Mouse (Mus musculus) hindbrain, embryonic 16.5 days (tissue): ENCODE measurements around the gene Tgfa. TPM values are rescaled to one million over a fixed set of nuclear protein-coding genes. Genes with fewer than 3 reads are reported as not detected.

Source experiments
- ATAC-seq: fragments of 200-750 bp; cut with Nextera tagmentation; 2 replicates; pipeline ENCODE4 v1.8.0; 2017; ENCODE audit warnings: moderate TSS enrichment, moderate library complexity
- H3K27ac ChIP-seq: fragments of 300-500 bp; sonication (generic); 2 replicates; pipeline ENCODE4 v1.5.1; 2014; ENCODE audit warnings: low read depth, mild to moderate bottlenecking, control low read depth, low read length, moderate library complexity
- H3K27me3 ChIP-seq: fragments of 300-500 bp; sonication (generic); replicated peaks from 2 replicates; pipeline ENCODE4 v1.6.1; 2014; ENCODE audit warnings: low read length; ENCODE audit not compliant: control insufficient read depth, insufficient read depth
- H3K36me3 ChIP-seq: fragments of 300-500 bp; sonication (generic); 2 replicates; pipeline ENCODE4 v1.6.1; 2014; ENCODE audit warnings: mild to moderate bottlenecking, low read length, moderate library complexity, mixed read lengths; ENCODE audit not compliant: control insufficient read depth, insufficient read depth
- H3K4me1 ChIP-seq: fragments of 300-500 bp; sonication (generic); 2 replicates; pipeline ENCODE4 v1.6.1; 2014; ENCODE audit warnings: low read depth, low read length; ENCODE audit not compliant: control insufficient read depth, insufficient read depth
- H3K4me2 ChIP-seq: fragments of 300-500 bp; sonication (generic); 2 replicates; pipeline ENCODE4 v1.6.1; 2014; ENCODE audit warnings: mild to moderate bottlenecking, low read length, control low read depth, moderate library complexity
- H3K4me3 ChIP-seq: fragments of 300-500 bp; sonication (generic); 2 replicates; pipeline ENCODE4 v1.5.1; 2014; ENCODE audit warnings: mild to moderate bottlenecking, low read length, control low read depth, moderate library complexity
- H3K9ac ChIP-seq: fragments of 300-500 bp; sonication (generic); 2 replicates; pipeline ENCODE4 v1.6.1; 2014; ENCODE audit warnings: low read depth, mild to moderate bottlenecking, control low read depth, low read length, moderate library complexity
- H3K9me3 ChIP-seq: fragments of 300-500 bp; sonication (generic); 2 replicates; pipeline ENCODE4 v1.6.1; 2014; ENCODE audit warnings: mild to moderate bottlenecking, low read length, moderate library complexity; ENCODE audit not compliant: control insufficient read depth
- WGBS: fragments of 180-500 bp; shearing (Covaris S2); extraction: QIAGEN DNeasy Blood & Tissue Kit; methylation state at CpG from one replicate; pipeline ENCODE4 v1.1.7; 2014; 5-methylcytosine and 5-hydroxymethylcytosine counted together
- polyA plus RNA-seq: library from polyadenylated mRNA; unstranded; fragments of >200 nt; fragmentation: Nextera tagmentation; extraction: Ambion mirVana; gene quantifications from 2 replicates; pipeline ENCODE4 v1.2.1, GENCODE M21; 2015

Tgfa gene
- polyA plus RNA-seq, 1 experiment from 2014 or later, result 17.8 TPM

GRCm38 (mm10) chr6:86200934-86201333, 5.9 kb downstream of the Tgfa start:
- no peak overlapping the region for H3K4me3 ChIP-seq
- H3K4me1 ChIP-seq, result peaks cover 7% of the 10 kb centered on the region
- no peaks in the 10 kb centered on the region for H3K36me3 ChIP-seq
- no peak for ATAC-seq
- H3K27me3 ChIP-seq, result no peaks in the 10 kb centered on the region; the same call in 1 of the 2 replicates
- H3K27ac ChIP-seq, result no peak overlapping the region
- no peak overlapping the region for H3K4me2 ChIP-seq
- 93% methylated on average over 5 of the region's 5 CpGs for WGBS
- no peak overlapping the region for H3K9ac ChIP-seq
- no peaks in the 10 kb centered on the region for H3K9me3 ChIP-seq

- H3K4me2 ChIP-seq, result no peak overlapping the region
- no peak for ATAC-seq
- H3K36me3 ChIP-seq, result no peaks in the 10 kb centered on the region
- H3K4me1 ChIP-seq, result no peaks in the 10 kb centered on the region
- H3K27ac ChIP-seq, result no peak overlapping the region
- no peak overlapping the region for H3K9ac ChIP-seq
- H3K4me3 ChIP-seq, result no peak overlapping the region
- no peaks in the 10 kb centered on the region for H3K27me3 ChIP-seq
- WGBS, result 80% methylated on average over 7 of the region's 7 CpGs
- no peaks in the 10 kb centered on the region for H3K9me3 ChIP-seq
Measured at GRCm38 (mm10) chr6:86203101-86203500, 8.1 kb downstream of the Tgfa start.

GRCm38 (mm10) chr6:86206014-86206413, 11.0 kb downstream of the Tgfa start:
- 83% methylated on average over 6 of the region's 6 CpGs for WGBS
- Histone ChIP-seq H3K4me3 (no peak overlapping the region), H3K27me3 (no peaks in the 10 kb centered on the region), H3K36me3 (no peaks in the 10 kb centered on the region), H3K4me2 (no peak overlapping the region), H3K9me3 (no peaks in the 10 kb centered on the region), H3K9ac (no peak overlapping the region), H3K4me1 (no peaks in the 10 kb centered on the region; the same call in none of the 2 replicates), H3K27ac (no peak overlapping the region)
- ATAC-seq, result no peak

GRCm38 (mm10) chr6:86206985-86207384, 12.0 kb downstream of the Tgfa start:
- Histone ChIP-seq H3K27ac (no peak overlapping the region), H3K9ac (no peak overlapping the region), H3K4me3 (no peak overlapping the region), H3K4me1 (no peaks in the 10 kb centered on the region; the same call in none of the 2 replicates), H3K4me2 (no peak overlapping the region), H3K36me3 (no peaks in the 10 kb centered on the region), H3K9me3 (no peaks in the 10 kb centered on the region), H3K27me3 (no peaks in the 10 kb centered on the region)
- WGBS, result 72% methylated on average over 12 of the region's 12 CpGs
- no peak for ATAC-seq

GRCm38 (mm10) chr6:86209133-86210016, 14.4 kb downstream of the Tgfa start:
- no peaks in the 10 kb centered on the region for H3K9me3 ChIP-seq
- no peak overlapping the region for H3K9ac ChIP-seq
- WGBS, result 44% methylated on average over 17 of the region's 17 CpGs
- H3K4me2 ChIP-seq, result peak overlapping the region; percentile 24; the same call in 1 of the 2 replicates
- H3K4me3 ChIP-seq, result no peak overlapping the region
- H3K27ac ChIP-seq, result no peak overlapping the region
- H3K36me3 ChIP-seq, result no peaks in the 10 kb centered on the region
- no peaks in the 10 kb centered on the region for H3K27me3 ChIP-seq
- H3K4me1 ChIP-seq, result no peaks in the 10 kb centered on the region; the same call in none of the 2 replicates
- 0 out of 2 replicates have a peak, but pooled peaks have one; percentile 45 for ATAC-seq

GRCm38 (mm10) chr6:86210017-86210408, 15.0 kb downstream of the Tgfa start:
- Histone ChIP-seq H3K27ac (no peak overlapping the region), H3K9ac (no peak overlapping the region), H3K9me3 (no peaks in the 10 kb centered on the region), H3K27me3 (no peaks in the 10 kb centered on the region), H3K4me2 (peak overlapping the region; percentile 24; the same call in 1 of the 2 replicates), H3K36me3 (no peaks in the 10 kb centered on the region), H3K4me3 (no peak overlapping the region), H3K4me1 (no peaks in the 10 kb centered on the region; the same call in none of the 2 replicates)
- ATAC-seq, result no peak
- 55% methylated on average over 6 of the region's 6 CpGs for WGBS

GRCm38 (mm10) chr6:86210619-86211018, 15.6 kb downstream of the Tgfa start:
- 73% methylated on average over 3 of the region's 3 CpGs for WGBS
- Histone ChIP-seq H3K4me1 (no peaks in the 10 kb centered on the region; the same call in none of the 2 replicates), H3K36me3 (no peaks in the 10 kb centered on the region), H3K27me3 (no peaks in the 10 kb centered on the region), H3K4me3 (no peak overlapping the region), H3K9me3 (no peaks in the 10 kb centered on the region), H3K9ac (no peak overlapping the region), H3K27ac (no peak overlapping the region), H3K4me2 (no peak overlapping the region)
- no peak for ATAC-seq

GRCm38 (mm10) chr6:86211081-86211763, 16.2 kb downstream of the Tgfa start:
- H3K9me3 ChIP-seq, result no peaks in the 10 kb centered on the region
- H3K27ac ChIP-seq, result no peak overlapping the region
- H3K4me2 ChIP-seq, result no peak overlapping the region
- no peaks in the 10 kb centered on the region; the same call in none of the 2 replicates for H3K4me1 ChIP-seq
- no peaks in the 10 kb centered on the region for H3K27me3 ChIP-seq
- H3K36me3 ChIP-seq, result no peaks in the 10 kb centered on the region
- H3K9ac ChIP-seq, result no peak overlapping the region
- WGBS, result 39% methylated on average over 12 of the region's 12 CpGs
- ATAC-seq, result no peak
- no peak overlapping the region for H3K4me3 ChIP-seq
